Mouse (Mus musculus): ENCODE results near the gene Rgs8. TPM values are rescaled to one million over a fixed set of nuclear protein-coding genes. Genes with fewer than 3 reads are reported as not detected.

Rgs8 gene
- polyA plus RNA-seq, 1 experiment from 2014 or later, result 16.4 TPM

DNA sequence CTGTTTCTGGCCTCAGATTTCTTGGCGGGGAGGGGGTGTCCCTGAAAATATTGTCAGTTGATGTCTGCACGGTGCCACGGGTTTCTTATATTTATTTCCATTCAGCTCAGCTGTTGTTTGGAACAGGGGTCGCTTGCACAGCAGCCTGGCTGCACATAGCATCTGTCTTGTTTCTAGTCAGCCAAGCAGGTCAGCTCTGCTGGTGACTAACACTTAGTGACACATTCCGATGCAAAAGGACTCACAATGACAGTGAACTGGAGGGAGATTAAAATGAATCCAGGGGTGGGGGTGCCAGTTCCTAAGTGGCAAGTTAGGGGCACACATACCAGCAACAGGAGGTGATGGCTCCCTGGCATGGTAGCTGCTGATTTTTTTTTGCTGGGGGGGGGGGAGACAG, 849 bp downstream of the Rgs8 start:
- H3K4me1 ChIP-seq (replicated peaks; ENCODE audit: control insufficient read depth, insufficient read depth, low read length), result peaks cover 33% of the 10 kb centered on the region
- no peaks in the 10 kb centered on the region for H3K27me3 ChIP-seq (ENCODE audit: control insufficient read depth, insufficient read depth, low read length)
- peak overlapping the region; percentile 60 for H3K9ac ChIP-seq
- DNase-seq (ENCODE audit: low spot score) (no peak), ATAC-seq (ENCODE audit: low FRiP score) (no peak)
- H3K27ac ChIP-seq, result peak overlapping the region; percentile 76; the same call in 1 of the 2 replicates
- peak overlapping the region; percentile 61 for H3K4me2 ChIP-seq (replicated peaks)
- no peaks in the 10 kb centered on the region for H3K9me3 ChIP-seq (ENCODE audit: control insufficient read depth, low read length)
- no peaks in the 10 kb centered on the region for H3K36me3 ChIP-seq (replicated peaks; ENCODE audit: control insufficient read depth, insufficient read depth)
- 4% methylated on average over 5 of the region's 5 CpGs for WGBS
- H3K4me3 ChIP-seq (replicated peaks; ENCODE audit: low read length), result peak overlapping the region; percentile 37

- DNase-seq (ENCODE audit: low spot score) (peak; percentile 59), ATAC-seq (ENCODE audit: low FRiP score) (no peak)
- Histone ChIP-seq H3K9me3 (ENCODE audit: control insufficient read depth, low read length) (no peaks in the 10 kb centered on the region), H3K27me3 (ENCODE audit: control insufficient read depth, insufficient read depth, low read length) (no peaks in the 10 kb centered on the region), H3K36me3 (replicated peaks; ENCODE audit: control insufficient read depth, insufficient read depth) (no peaks in the 10 kb centered on the region), H3K4me3 (replicated peaks; ENCODE audit: low read length) (no peak overlapping the region), H3K4me1 (replicated peaks; ENCODE audit: control insufficient read depth, insufficient read depth, low read length) (peaks cover 55% of the 10 kb centered on the region), H3K27ac (peak overlapping the region; percentile 79), H3K9ac (0 out of 2 replicates have a peak overlapping the region, but pooled peaks have one; percentile 37), H3K4me2 (replicated peaks) (peak overlapping the region; percentile 44)
- WGBS, result 19% methylated on average over 9 of the region's 9 CpGs
These were observed 6.8 kb downstream of the Rgs8 start for GRCm38 (mm10) chr1:153659666-153660065.

- peak overlapping the region; percentile 45 for H3K9ac ChIP-seq
- no peaks in the 10 kb centered on the region for H3K36me3 ChIP-seq (replicated peaks; ENCODE audit: control insufficient read depth, insufficient read depth)
- DNase-seq (ENCODE audit: low spot score) (no peak), ATAC-seq (ENCODE audit: low FRiP score) (0 out of 2 replicates have a peak, but pooled peaks have one; percentile 28)
- peak overlapping the region; percentile 79 for H3K27ac ChIP-seq
- 15% methylated on average over 15 of the region's 15 CpGs for WGBS
- peaks cover 67% of the 10 kb centered on the region for H3K4me1 ChIP-seq (replicated peaks; ENCODE audit: control insufficient read depth, insufficient read depth, low read length)
- H3K27me3 ChIP-seq (ENCODE audit: control insufficient read depth, insufficient read depth, low read length), result no peaks in the 10 kb centered on the region
- no peaks in the 10 kb centered on the region for H3K9me3 ChIP-seq (ENCODE audit: control insufficient read depth, low read length)
- H3K4me2 ChIP-seq (replicated peaks), result peak overlapping the region; percentile 44
- H3K4me3 ChIP-seq (replicated peaks; ENCODE audit: low read length), result 0 out of 2 replicates have a peak overlapping the region, but pooled peaks have one; percentile 6
These were observed 8.3 kb downstream of the Rgs8 start for GRCm38 (mm10) chr1:153660982-153661688.

DNA sequence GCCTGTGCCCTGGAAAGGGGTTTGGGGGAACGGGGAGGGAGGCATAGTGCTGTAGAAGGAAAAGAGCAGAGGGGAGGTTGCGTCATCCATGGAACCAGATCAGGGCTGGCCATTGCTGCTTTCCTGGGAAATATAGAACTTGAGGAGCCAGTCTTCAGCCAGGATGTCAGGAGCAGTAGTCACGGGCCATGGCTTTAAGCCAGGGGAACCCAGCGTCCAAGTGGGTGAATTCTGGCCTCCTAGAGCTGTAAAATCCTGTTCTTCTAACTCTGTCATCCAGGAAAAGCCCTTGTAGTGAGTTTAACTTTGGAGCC, 8.8 kb downstream of the Rgs8 start:
- Histone ChIP-seq H3K4me1 (replicated peaks; ENCODE audit: control insufficient read depth, insufficient read depth, low read length) (peaks cover 71% of the 10 kb centered on the region), H3K27me3 (ENCODE audit: control insufficient read depth, insufficient read depth, low read length) (no peaks in the 10 kb centered on the region), H3K27ac (peak overlapping the region; percentile 79), H3K4me3 (replicated peaks; ENCODE audit: low read length) (0 out of 2 replicates have a peak overlapping the region, but pooled peaks have one; percentile 6), H3K9ac (peak overlapping the region; percentile 45), H3K9me3 (ENCODE audit: control insufficient read depth, low read length) (no peaks in the 10 kb centered on the region), H3K4me2 (replicated peaks) (peak overlapping the region; percentile 44), H3K36me3 (replicated peaks; ENCODE audit: control insufficient read depth, insufficient read depth) (no peaks in the 10 kb centered on the region)
- ATAC-seq (ENCODE audit: low FRiP score), result no peak
- no peak for DNase-seq (ENCODE audit: low spot score)
- 39% methylated on average over 4 of the region's 4 CpGs for WGBS

- ATAC-seq (ENCODE audit: low FRiP score) (no peak), DNase-seq (ENCODE audit: low spot score) (no peak)
- Histone ChIP-seq H3K4me2 (replicated peaks) (no peak overlapping the region; the same call in 1 of the 2 replicates), H3K36me3 (replicated peaks; ENCODE audit: control insufficient read depth, insufficient read depth) (no peaks in the 10 kb centered on the region), H3K27me3 (ENCODE audit: control insufficient read depth, insufficient read depth, low read length) (no peaks in the 10 kb centered on the region), H3K27ac (no peak overlapping the region), H3K4me1 (replicated peaks; ENCODE audit: control insufficient read depth, insufficient read depth, low read length) (peaks cover 76% of the 10 kb centered on the region), H3K9ac (no peak overlapping the region), H3K9me3 (ENCODE audit: control insufficient read depth, low read length) (no peaks in the 10 kb centered on the region), H3K4me3 (replicated peaks; ENCODE audit: low read length) (no peak overlapping the region)
- 24% methylated on average over 4 of the region's 4 CpGs for WGBS
These were observed 9.5 kb downstream of the Rgs8 start for GRCm38 (mm10) chr1:153662362-153662761.

DNA sequence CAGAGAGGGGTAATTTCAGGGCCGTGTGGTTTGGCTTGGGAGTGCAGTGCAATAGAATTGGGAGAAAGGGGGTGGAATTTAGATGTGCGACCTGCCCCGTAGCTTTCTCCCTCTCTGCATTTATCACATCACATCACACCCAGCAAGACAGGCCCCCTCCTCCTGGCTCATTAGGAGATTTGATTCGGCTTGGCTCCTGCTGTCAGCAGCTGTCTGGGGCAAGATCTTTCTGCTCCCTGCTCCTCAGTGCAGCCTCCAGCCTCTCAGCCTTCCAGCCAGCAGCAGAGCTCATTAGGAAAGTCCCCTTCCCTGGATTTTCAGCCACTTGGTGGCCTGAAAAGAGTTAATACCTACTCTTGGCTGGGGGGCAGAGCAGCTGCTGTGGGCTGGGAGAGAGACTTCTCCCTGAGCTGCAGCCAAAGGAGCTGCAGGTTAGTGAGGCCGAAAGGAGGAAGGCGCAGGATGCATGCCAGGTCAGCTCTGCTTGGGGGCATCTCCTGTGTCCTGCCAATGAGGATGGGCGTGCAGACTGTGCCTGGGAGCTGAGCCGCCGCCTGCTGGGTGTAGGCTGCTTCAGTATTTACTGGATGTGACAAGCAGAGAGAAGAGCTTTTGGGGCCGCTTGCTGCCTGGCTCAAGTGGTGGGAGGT, 12.4 kb downstream of the Rgs8 start:
- Histone ChIP-seq H3K4me1 (replicated peaks; ENCODE audit: control insufficient read depth, insufficient read depth, low read length) (peaks cover 77% of the 10 kb centered on the region), H3K27me3 (ENCODE audit: control insufficient read depth, insufficient read depth, low read length) (no peaks in the 10 kb centered on the region), H3K27ac (peak overlapping the region; percentile 76), H3K36me3 (replicated peaks; ENCODE audit: control insufficient read depth, insufficient read depth) (no peaks in the 10 kb centered on the region), H3K4me2 (replicated peaks) (peak overlapping the region; percentile 48), H3K4me3 (replicated peaks; ENCODE audit: low read length) (peak overlapping the region; percentile 20), H3K9ac (peak overlapping the region; percentile 51), H3K9me3 (ENCODE audit: control insufficient read depth, low read length) (no peaks in the 10 kb centered on the region)
- 4% methylated on average over 10 of the region's 10 CpGs for WGBS
- peak; percentile 76 for ATAC-seq (ENCODE audit: low FRiP score)
- peak; percentile 57 for DNase-seq (ENCODE audit: low spot score)

GRCm38 (mm10) chr1:153666236-153666635, 13.4 kb downstream of the Rgs8 start:
- WGBS, result 7% methylated on average over 1 of the region's 1 CpGs
- no peaks in the 10 kb centered on the region for H3K27me3 ChIP-seq (ENCODE audit: control insufficient read depth, insufficient read depth, low read length)
- DNase-seq (ENCODE audit: low spot score), result no peak

GRCm38 (mm10) chr1:153667244-153667727, 14.5 kb downstream of the Rgs8 start:
- ATAC-seq (ENCODE audit: low FRiP score), result no peak
- H3K4me3 ChIP-seq (replicated peaks; ENCODE audit: low read length), result no peak overlapping the region
- peaks cover 56% of the 10 kb centered on the region for H3K4me1 ChIP-seq (replicated peaks; ENCODE audit: control insufficient read depth, insufficient read depth, low read length)
- H3K9me3 ChIP-seq (ENCODE audit: control insufficient read depth, low read length), result no peaks in the 10 kb centered on the region
- H3K4me2 ChIP-seq (replicated peaks), result peak overlapping the region; percentile 48
- no peaks in the 10 kb centered on the region for H3K27me3 ChIP-seq (ENCODE audit: control insufficient read depth, insufficient read depth, low read length)
- 56% methylated on average over 4 of the region's 4 CpGs for WGBS
- no peak overlapping the region for H3K27ac ChIP-seq
- no peaks in the 10 kb centered on the region for H3K36me3 ChIP-seq (replicated peaks; ENCODE audit: control insufficient read depth, insufficient read depth)
- peak overlapping the region; percentile 51 for H3K9ac ChIP-seq
- no peak for DNase-seq (ENCODE audit: low spot score)

More at GRCm38 (mm10) chr1:153666236-153666635, 13.4 kb downstream of the Rgs8 start:
- no peaks in the 10 kb centered on the region for H3K36me3 ChIP-seq (replicated peaks; ENCODE audit: control insufficient read depth, insufficient read depth)
- peaks cover 67% of the 10 kb centered on the region for H3K4me1 ChIP-seq (replicated peaks; ENCODE audit: control insufficient read depth, insufficient read depth, low read length)
- H3K9ac ChIP-seq, result peak overlapping the region; percentile 51
- H3K4me3 ChIP-seq (replicated peaks; ENCODE audit: low read length), result peak overlapping the region; percentile 20
- peak overlapping the region; percentile 76 for H3K27ac ChIP-seq
- no peaks in the 10 kb centered on the region for H3K9me3 ChIP-seq (ENCODE audit: control insufficient read depth, low read length)
- peak overlapping the region; percentile 48 for H3K4me2 ChIP-seq (replicated peaks)
- ATAC-seq (ENCODE audit: low FRiP score), result no peak

DNA sequence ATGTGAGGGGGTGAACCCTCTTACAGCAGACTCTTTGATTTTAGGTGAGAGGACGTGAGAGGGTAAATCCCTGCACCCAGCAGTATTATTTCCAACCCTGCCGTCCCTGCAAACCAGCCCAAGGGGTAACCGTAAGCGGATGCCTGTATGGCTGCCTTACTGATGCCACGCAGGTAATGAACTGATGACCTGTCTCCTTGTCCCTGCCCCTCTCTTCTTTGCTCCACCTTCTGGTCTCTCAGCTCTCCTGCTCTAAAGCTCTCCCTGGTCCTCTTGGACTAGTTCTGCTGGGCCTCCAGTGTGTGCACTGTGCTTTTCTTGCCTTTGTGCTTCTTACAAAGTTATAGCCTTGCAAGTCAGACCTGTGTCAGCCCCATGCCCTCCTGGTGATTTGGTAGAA, 15.0 kb downstream of the Rgs8 start:
- WGBS, result 81% methylated on average over 5 of the region's 5 CpGs
- Histone ChIP-seq H3K36me3 (replicated peaks; ENCODE audit: control insufficient read depth, insufficient read depth) (no peaks in the 10 kb centered on the region), H3K27me3 (ENCODE audit: control insufficient read depth, insufficient read depth, low read length) (no peaks in the 10 kb centered on the region), H3K4me3 (replicated peaks; ENCODE audit: low read length) (no peak overlapping the region), H3K4me1 (replicated peaks; ENCODE audit: control insufficient read depth, insufficient read depth, low read length) (peaks cover 55% of the 10 kb centered on the region), H3K9me3 (ENCODE audit: control insufficient read depth, low read length) (no peaks in the 10 kb centered on the region), H3K9ac (peak overlapping the region; percentile 12), H3K27ac (no peak overlapping the region), H3K4me2 (replicated peaks) (peak overlapping the region; percentile 48)
- DNase-seq (ENCODE audit: low spot score) (no peak), ATAC-seq (ENCODE audit: low FRiP score) (no peak)

Data from hindbrain, embryonic 14.5 days (tissue).